Mouse (Mus musculus): ENCODE data around the gene Hnrnpk. TPM values are rescaled to one million over a fixed set of nuclear protein-coding genes. Genes with fewer than 3 reads are reported as not detected.
"Not testable (repeated sequence)": the region's sequence is repeated elsewhere in the genome, so short reads cannot be mapped to it uniquely, and the experiment has no call there.

The Hnrnpk gene
- total RNA-seq (2022) = 100 to 1,000 TPM; 203 to 256 (median 231) TPM

DNA sequence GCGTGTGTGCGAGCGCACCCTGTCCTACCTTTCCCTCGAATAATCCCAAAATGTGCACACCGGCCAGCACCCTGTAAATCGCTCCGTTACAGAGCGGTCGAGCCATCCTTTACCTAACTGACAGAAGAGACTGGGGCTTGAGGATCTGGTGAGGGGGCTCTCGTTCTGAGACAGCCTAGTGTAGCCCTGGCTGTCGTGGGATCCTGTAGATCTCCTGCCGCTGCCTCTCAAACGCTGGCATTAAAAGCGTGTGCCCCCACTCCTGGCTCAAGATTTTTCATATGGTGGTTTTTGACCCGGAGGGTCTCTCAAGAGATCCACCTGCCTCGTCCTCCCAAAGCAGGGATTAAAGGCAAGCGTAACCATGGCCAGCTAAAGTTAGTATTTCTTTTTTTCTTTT is at the start of gene Hnrnpk:
Hnrnpk (minus strand) TSS at position 101 of the 400 bp plus-strand sequence.
- DNase-seq (ENCODE audit: low spot score in 2 of 2) = not testable (repeated sequence)

DNA sequence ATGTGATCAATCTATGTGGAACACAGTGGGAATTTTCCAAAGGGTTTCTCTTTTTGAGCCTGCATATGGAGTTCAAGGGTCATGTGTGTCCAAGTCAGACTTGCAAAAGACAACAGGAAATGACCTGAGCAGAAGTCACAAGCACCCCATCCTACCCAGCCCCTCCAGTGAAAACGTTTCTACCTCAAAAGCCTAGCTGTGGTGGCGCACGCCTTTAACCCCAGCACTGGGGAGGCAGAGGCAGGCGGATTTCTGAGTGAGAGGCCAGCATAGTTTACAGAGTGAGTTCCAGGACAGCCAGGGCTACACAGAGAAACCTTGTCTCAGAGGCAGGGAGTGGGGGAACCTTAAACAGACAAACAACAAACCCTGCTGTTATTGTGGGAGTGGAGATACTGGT is 49.1 kb upstream of the Hnrnpk start:
- no peak for DNase-seq (ENCODE audit: low spot score in 2 of 2)

DNA sequence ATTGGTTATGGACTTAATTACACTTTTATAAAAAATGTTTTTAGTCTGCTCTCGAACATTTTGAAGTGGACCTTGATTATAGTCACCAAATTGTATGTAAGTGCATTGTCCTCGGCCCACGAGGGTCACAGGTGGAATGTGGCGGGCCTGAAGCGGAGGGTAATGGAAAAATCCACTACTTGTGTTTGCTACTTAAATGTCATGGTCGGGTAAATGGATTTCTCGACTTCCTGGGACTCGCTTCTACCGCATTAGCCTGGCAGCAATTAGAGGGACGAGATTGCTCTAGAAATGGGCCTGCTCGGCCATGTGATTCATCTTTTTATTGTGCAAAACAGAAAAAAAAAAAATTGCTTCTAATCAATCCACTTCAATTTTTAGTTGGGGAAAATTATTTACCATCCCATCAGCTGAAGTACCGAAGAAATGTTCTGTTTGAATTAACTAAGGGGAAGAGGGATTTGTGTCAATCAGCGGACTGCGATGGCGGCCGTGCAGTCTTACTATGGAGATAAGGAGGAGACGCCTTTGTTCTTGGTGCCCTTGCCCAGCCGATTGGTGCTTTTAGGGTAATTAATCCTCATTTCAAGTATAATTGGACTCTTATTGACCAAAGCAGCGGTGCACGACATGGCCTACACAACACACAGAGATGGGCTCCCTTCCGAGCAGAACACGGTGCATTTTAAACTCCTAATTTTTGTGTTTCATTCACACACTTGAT is 47.5 kb upstream of the Hnrnpk start:
- no peak for DNase-seq (ENCODE audit: low spot score in 2 of 2)

- no peak for DNase-seq (ENCODE audit: low spot score in 2 of 2)
Observed at GRCm38 (mm10) chr13:58446541-58446940, 43.4 kb upstream of the Hnrnpk start.

DNA sequence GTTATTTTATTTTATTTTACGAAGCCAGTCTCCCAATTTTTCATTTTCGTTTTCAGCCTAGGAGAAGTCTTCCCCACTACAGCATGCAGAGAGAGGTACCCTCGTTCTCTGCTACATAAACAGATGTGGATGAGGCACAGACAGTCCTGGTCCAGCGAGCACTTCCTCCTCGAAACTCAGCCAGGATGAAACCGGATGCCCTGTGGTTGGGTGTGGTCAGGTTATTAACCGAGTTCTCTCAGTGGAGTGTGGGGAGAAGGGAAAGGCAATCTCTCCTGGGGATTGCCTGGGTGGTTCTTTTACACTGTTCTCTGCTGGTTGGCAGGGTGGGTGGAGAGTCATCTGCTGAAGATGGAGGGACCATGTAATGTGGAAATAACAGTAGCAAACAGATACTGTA is 40.6 kb upstream of the Hnrnpk start:
- no peak for DNase-seq (ENCODE audit: low spot score in 2 of 2)

GRCm38 (mm10) chr13:58443326-58443725 is 40.2 kb upstream of the Hnrnpk start:
- no peak for DNase-seq (ENCODE audit: low spot score in 2 of 2)

- no peak for DNase-seq (ENCODE audit: low spot score in 2 of 2)
Observed at GRCm38 (mm10) chr13:58439716-58440115, 36.6 kb upstream of the Hnrnpk start.

DNA sequence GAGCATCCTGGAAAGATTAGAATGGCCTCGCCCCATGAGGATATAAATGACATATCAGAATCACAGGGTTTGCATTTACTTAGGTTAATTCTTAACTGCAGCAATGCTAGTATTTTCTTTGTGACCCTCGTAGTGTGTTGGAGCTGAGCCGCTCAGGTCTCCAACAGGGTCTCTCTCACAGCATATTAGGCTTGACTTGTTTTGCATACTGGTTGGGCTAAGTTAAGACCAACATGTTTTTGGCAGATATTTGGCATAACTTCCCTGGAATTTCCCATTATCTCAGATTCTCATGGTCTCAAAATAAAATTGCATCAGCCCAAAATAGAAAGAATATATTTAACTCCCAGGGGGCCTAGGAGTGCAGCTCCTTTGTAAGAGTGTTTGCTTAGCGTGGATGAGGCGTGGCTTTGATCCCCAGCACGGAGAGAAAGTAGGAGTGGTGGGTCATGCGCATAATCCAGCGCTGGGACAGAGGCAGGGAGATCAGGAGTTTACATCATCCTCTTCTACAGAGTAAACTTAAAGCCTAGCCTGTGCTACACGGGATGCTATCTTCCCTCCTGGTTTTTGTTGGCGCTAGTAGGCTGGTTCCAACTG is 20.0 kb upstream of the Hnrnpk start:
- DNase-seq (ENCODE audit: low spot score in 2 of 2) = no peak

DNA sequence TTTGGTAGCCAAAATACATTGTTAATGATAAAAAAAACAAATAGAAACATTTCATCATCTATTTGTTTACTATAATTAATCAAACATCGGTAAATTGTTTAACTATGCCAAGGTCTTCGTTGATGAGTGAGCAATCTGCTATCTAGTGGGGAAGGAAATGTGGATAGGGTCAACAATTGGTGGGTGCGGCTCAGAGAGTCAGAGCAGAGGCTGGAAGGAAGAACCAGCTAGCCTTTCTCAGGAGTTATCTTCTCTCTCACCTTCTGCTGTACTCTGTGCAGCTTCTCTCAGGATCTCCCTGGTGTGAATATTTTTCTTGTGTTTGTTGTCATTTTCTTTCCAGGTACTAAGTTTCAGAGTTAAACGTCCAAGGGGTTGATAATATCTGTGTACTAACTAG is 19.1 kb upstream of the Hnrnpk start:
- no peak for DNase-seq (ENCODE audit: low spot score in 2 of 2)

- no peak for DNase-seq (ENCODE audit: low spot score in 2 of 2)
Observed at GRCm38 (mm10) chr13:58421026-58421425, 17.9 kb upstream of the Hnrnpk start.

- no peak for DNase-seq (ENCODE audit: low spot score in 2 of 2)
Observed at GRCm38 (mm10) chr13:58419266-58419665, 16.1 kb upstream of the Hnrnpk start.

DNA sequence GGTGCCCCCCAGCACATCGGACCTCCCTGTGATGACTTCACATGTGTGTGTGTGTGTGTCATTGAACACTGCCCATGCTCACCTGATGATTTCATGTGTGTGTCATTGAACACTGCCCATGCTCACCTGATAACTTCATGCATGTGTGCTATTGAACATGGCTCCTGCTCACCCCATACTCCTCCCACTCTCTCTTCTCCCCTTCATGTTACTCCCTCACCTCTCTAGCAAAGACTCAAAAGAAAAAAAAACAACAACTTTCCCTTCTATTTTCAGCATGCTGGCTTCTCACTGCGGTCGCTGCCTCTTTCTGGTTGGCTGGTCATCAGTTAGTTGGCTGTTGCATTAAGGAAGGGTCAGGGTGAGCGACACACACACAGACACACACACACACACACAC is 15.5 kb upstream of the Hnrnpk start:
- DNase-seq (ENCODE audit: low spot score in 2 of 2) = no peak

DNA sequence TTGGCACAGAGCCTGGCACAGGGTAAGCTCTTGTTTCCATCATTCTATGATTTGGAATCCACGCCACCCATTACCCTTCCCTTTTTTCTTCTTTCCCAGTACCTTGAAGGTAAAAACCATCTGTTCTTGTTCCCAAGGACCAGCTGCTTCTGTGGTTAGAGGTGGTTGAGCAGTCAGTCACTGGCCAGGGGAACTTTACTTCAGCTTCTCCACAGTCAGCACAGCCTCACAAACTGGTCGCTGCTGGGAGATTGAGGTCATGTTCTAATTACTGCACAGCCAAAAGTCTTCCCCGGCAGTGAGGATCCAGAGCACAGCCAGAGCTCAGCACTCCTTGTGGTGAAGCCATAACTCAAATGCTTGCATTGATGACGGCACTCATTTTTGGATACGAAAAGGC is 12.7 kb upstream of the Hnrnpk start:
- no peak for DNase-seq (ENCODE audit: low spot score in 2 of 2)

- DNase-seq (ENCODE audit: low spot score in 2 of 2) = peak in 1 of 2 experiments; percentile 21
Observed at GRCm38 (mm10) chr13:58415374-58415773, 12.2 kb upstream of the Hnrnpk start.

DNA sequence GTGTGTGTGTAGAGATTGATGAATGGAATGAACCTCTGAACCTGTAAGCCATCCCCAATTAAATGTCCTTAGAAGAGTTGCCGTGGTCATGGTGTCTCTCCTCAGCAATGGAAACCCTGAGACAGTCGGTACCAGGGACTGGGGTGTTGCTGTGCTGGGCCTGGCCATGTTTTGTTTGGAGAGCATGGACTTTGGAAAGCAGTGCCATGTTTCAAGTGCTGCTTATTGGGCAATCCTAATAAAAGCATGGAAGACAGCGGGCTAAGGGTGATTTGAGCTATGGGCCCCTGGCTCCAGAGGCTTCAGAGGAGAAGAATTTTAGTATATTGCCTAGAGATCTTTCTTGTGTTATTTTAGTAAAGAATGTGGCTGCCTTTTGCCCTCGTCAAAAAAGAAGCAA is 7.9 kb upstream of the Hnrnpk start:
- no peak for DNase-seq (ENCODE audit: low spot score in 2 of 2)

DNA sequence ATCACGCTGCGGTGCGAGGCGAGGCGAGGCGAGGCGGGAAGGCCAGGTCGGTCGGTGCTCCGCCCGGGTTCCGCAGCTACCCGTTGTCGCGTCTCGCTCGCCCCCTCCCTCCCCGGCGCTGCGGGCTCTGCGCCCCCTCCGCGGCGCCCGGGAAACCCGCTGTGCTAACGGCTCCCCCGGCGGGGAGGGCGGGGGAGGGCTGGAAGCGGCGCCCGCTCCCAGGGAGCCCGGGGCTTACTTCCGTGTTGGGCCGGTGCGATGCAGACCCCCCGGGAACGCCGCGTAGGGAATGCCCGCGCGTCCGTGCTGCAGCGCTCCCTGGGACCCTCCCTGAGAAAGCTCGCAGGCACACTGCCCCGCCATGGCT is 416 bp downstream of the Hnrnpk start:
- no peak for DNase-seq (ENCODE audit: low spot score in 2 of 2)

- DNase-seq (ENCODE audit: low spot score in 2 of 2) = peak; percentile 92 to 95
Observed at GRCm38 (mm10) chr13:58402003-58402743, 970 bp downstream of the Hnrnpk start, which contains the start of gene Rmi1. TSS of gene Rmi1 (plus strand) at chr13:58402248.

- peak; percentile 18 to 44 for DNase-seq (ENCODE audit: low spot score in 2 of 2)
Observed at GRCm38 (mm10) chr13:58401135-58402002, 1.8 kb downstream of the Hnrnpk start.

DNA sequence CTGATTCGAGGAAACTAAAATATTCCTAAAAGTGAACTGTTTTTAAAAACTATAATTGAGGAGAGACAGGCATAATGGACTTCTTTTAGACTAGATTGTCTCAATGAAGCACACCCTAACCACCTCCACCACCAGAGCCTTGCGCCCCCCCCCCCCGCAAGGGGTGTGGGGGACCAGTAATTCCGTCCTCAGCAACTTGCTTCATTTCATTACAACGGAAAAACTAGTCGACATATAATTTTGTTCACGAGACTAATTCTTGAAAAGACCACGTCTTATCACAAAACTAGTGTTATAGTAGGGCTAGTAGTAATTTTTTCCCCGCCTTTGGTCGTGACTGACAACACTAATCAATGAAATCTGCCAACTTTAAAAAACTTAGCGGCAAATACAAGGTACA is 2.6 kb downstream of the Hnrnpk start:
- no peak for DNase-seq (ENCODE audit: low spot score in 2 of 2)

DNA sequence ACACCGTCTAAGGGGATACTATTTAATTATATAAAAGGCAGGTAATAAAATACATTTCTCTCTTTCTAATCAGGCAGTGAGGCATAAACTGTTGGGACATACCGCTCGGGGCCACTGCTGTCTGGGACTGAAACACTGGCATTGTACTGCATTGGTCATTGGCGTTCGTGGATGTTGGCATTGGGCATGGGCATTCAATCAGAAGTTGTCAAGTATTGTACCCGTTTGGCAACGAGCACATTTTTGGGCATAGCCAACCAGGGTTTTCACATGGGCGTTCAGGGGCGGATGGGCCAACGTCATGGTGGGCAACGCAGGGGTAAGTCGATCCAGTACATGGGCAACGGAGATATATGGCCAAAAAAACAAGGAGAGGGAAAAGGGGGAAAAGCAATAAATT is 5.5 kb downstream of the Hnrnpk start:
- DNase-seq (ENCODE audit: low spot score in 2 of 2) = no peak

GRCm38 (mm10) chr13:58394392-58394791 is 8.8 kb downstream of the Hnrnpk start:
- DNase-seq (ENCODE audit: low spot score in 2 of 2) = not testable (repeated sequence)
